Mouse (Mus musculus) cortical plate, adult 2 months (tissue): ENCODE measurements around the gene Ifit3.

Experiments
- CTCF ChIP-seq: fragments of 200-500 bp; IDR thresholded peaks from 2 replicates; pipeline ENCODE4 v1.5.1; 2011; ENCODE audit warnings: mild to moderate bottlenecking, control low read depth, low read length; ENCODE audit not compliant: insufficient read depth; ENCODE audit errors: extremely low read depth
- POLR2A ChIP-seq: fragments of 200-500 bp; IDR thresholded peaks from 2 replicates; pipeline ENCODE4 v1.6.1; 2011; ENCODE audit warnings: mild to moderate bottlenecking, low read length, control low read depth; ENCODE audit not compliant: insufficient read depth; ENCODE audit errors: extremely low read depth

- TF ChIP-seq POLR2A (no peak), CTCF (no peak)
These were observed 6.2 kb upstream of the Ifit3 start for GRCm38 (mm10) chr19:34577121-34577520.
